Mouse (Mus musculus) stomach, postnatal 0 days (tissue): ENCODE data around the gene Syngr2. TPM values are rescaled to one million over a fixed set of nuclear protein-coding genes. Genes with fewer than 3 reads are reported as not detected.

Experiments used
- ATAC-seq: fragments of 200-750 bp; cut with Nextera tagmentation; 2 replicates; pipeline ENCODE4 v1.8.0; 2017; ENCODE audit not compliant: low FRiP score, low TSS enrichment
- DNase-seq: peaks from one replicate; pipeline ENCODE4 v3.0.0-alpha.2; 2016; ENCODE audit warnings: low spot score
- H3K27ac ChIP-seq: fragments of 300-500 bp; sonication (generic); replicated peaks from 2 replicates; pipeline ENCODE4 v1.5.1; 2014; ENCODE audit warnings: mild to moderate bottlenecking, control low read depth
- H3K27me3 ChIP-seq: fragments of 300-500 bp; sonication (generic); 2 replicates; pipeline ENCODE4 v1.6.1; 2014; ENCODE audit warnings: low read length; ENCODE audit not compliant: control insufficient read depth, insufficient read depth
- H3K36me3 ChIP-seq: fragments of 300-500 bp; sonication (generic); 2 replicates; pipeline ENCODE4 v1.6.1; 2014; ENCODE audit warnings: low read length, mixed read lengths; ENCODE audit not compliant: control insufficient read depth, insufficient read depth
- H3K4me1 ChIP-seq: fragments of 300-500 bp; sonication (generic); replicated peaks from 2 replicates; pipeline ENCODE4 v1.6.1; 2014; ENCODE audit warnings: antibody characterized with exemption; ENCODE audit not compliant: control insufficient read depth, insufficient read depth
- H3K4me2 ChIP-seq: fragments of 300-500 bp; sonication (generic); replicated peaks from 2 replicates; pipeline ENCODE4 v1.6.1; 2014; ENCODE audit warnings: low read depth, mild to moderate bottlenecking, control low read depth, moderate library complexity
- H3K4me3 ChIP-seq: fragments of 300-500 bp; sonication (generic); 2 replicates; pipeline ENCODE4 v1.5.1; 2014; ENCODE audit warnings: low read depth, low read length, control low read depth
- H3K9ac ChIP-seq: fragments of 300-500 bp; sonication (generic); 2 replicates; pipeline ENCODE4 v1.6.1; 2014; ENCODE audit warnings: mild to moderate bottlenecking, low read length, control low read depth, mixed read lengths
- H3K9me3 ChIP-seq: fragments of 300-500 bp; sonication (generic); 2 replicates; pipeline ENCODE4 v1.6.1; 2016; ENCODE audit warnings: low read length; ENCODE audit not compliant: control insufficient read depth
- CTCF ChIP-seq: IDR thresholded peaks from 2 replicates; pipeline ENCODE4 v1.5.1; 2016; ENCODE audit warnings: antibody characterized with exemption, low read depth, mild to moderate bottlenecking, moderate library complexity
- EP300 ChIP-seq: optimal IDR thresholded peaks from 2 replicates; pipeline ENCODE3; 2016; ENCODE audit warnings: antibody characterized with exemption
- WGBS: fragments of 180-500 bp; shearing (Covaris S2); extraction: QIAGEN DNeasy Blood & Tissue Kit; methylation state at CpG from one replicate; pipeline ENCODE4 v1.1.7; 2014; 5-methylcytosine and 5-hydroxymethylcytosine counted together
- polyA plus RNA-seq: library from polyadenylated mRNA; unstranded; fragments of >200 nt; fragmentation: Nextera tagmentation; extraction: Ambion mirVana; gene quantifications from 2 replicates; pipeline ENCODE4 v1.2.1, GENCODE M21; 2015

Syngr2 gene
- polyA plus RNA-seq, 1 experiment from 2014 or later = 165 TPM

DNA sequence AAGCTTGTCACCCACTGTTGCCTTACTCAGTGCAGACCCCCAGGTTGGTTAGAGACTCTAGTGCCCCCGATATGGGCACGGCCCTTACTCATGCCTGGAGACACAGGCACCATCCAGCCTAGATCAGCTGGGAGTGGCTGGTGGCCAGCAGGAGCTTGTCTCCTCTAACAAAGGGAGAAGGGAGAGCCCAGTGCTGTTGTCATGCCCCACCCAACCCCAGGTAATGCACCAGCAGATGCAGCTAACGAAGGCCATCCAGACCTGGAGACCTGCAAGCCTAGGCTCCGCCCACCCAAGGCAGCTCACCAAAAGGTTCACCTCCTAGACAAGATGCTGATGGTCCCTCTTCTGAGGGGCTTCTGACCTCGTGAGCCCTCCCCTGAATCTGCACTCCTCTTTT, 44.1 kb upstream of the Syngr2 start:
- Histone ChIP-seq H3K4me3 (no peak overlapping the region), H3K4me2 (no peak overlapping the region), H3K9ac (no peak overlapping the region), H3K27ac (no peak overlapping the region), H3K9me3 (no peaks in the 10 kb centered on the region), H3K4me1 (no peaks in the 10 kb centered on the region), H3K36me3 (peaks cover 10% of the 10 kb centered on the region; the same call in 1 of the 2 replicates), H3K27me3 (no peaks in the 10 kb centered on the region)
- DNase-seq (no peak), ATAC-seq (no peak; the same call in 1 of the 2 replicates)
- TF ChIP-seq CTCF = no peak
- no peak for TF ChIP-seq EP300
- WGBS = 86% methylated on average over 5 of the region's 5 CpGs

DNA sequence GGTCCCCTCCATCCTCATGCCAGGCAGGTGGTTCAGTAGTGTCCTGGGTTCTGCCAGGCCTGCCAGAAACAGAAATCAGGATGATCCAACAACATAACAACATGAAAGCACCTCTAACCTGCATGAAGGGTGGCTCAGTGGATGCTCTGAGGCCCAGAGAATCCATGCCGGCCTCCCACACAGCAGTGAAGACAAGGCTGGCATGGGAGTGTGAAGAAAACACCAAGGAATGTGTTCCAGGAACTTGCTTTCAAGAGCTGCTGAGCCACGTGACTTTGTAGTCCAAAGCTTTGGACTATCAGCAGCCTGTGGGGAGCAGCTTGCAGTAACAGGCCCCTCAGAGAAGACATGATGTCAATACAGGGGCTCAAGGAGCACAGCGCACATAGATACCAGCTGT, 43.2 kb upstream of the Syngr2 start:
- no peak for TF ChIP-seq CTCF
- TF ChIP-seq EP300 = no peak
- DNase-seq (no peak), ATAC-seq (no peak)
- H3K4me2 ChIP-seq = no peak overlapping the region
- no peak overlapping the region for H3K27ac ChIP-seq
- H3K4me1 ChIP-seq = no peaks in the 10 kb centered on the region
- no peaks in the 10 kb centered on the region for H3K9me3 ChIP-seq
- no peak overlapping the region for H3K9ac ChIP-seq
- peaks cover 5% of the 10 kb centered on the region; the same call in 1 of the 2 replicates for H3K36me3 ChIP-seq
- no peak overlapping the region for H3K4me3 ChIP-seq
- 89% methylated on average over 3 of the region's 3 CpGs for WGBS
- no peaks in the 10 kb centered on the region for H3K27me3 ChIP-seq

DNA sequence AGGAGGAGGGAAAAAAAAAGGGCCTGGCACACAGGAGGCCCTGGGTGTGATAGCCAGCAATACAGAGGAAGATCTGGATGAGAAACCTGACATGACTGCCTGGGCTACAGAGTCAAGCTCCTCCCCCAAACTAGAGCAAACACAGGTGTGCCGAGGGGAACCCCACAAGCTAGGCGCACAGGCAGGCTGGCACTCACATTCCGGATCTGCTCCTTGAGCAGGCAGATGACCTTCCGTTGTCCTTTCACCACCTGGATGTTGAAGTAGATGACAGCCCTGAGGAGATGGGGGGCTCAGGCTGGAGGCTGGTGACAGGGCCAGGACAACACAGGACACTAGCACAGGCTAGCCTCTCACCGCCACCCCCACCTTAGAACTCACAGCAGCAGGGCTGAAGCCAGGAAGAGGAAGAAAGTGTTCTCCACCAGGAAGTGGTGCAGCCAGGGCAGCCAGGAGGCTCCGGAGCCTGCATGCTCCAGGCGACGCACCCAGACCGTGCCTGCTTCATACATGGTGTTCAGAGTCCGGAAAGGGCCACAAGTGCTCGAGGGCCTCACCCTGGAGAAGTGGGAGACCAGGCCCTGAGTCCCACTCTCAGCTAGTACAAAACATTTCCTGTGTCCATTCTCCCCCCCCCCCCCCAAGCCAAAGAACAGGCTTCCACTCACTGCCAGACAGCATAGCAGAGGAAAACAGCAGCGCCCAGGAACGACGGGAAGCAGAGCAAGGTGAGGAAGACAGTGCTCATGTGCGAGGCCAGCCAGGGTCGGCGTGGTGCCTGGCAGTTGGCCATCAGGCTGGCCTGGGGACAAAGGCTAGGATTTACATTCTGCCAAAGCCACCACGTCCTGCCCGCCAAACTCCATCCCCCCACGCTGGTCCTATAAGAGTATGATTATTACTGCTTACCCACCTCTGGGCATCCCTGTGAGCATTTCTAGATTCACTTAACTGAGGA, 40.5 kb upstream of the Syngr2 start:
- WGBS = 64% methylated on average over 20 of the region's 20 CpGs
- H3K9me3 ChIP-seq = no peaks in the 10 kb centered on the region
- ATAC-seq (peak; percentile 40), DNase-seq (peak; percentile 52)
- H3K4me2 ChIP-seq = no peak overlapping the region
- no peak overlapping the region for H3K4me3 ChIP-seq
- peaks cover under 1% of the 10 kb centered on the region; the same call in 1 of the 2 replicates for H3K36me3 ChIP-seq
- H3K27me3 ChIP-seq = no peaks in the 10 kb centered on the region
- H3K9ac ChIP-seq = no peak overlapping the region
- no peaks in the 10 kb centered on the region for H3K4me1 ChIP-seq
- TF ChIP-seq CTCF = no peak
- TF ChIP-seq EP300 = no peak
- peak overlapping the region; percentile 58; the same call in 1 of the 2 replicates for H3K27ac ChIP-seq

DNA sequence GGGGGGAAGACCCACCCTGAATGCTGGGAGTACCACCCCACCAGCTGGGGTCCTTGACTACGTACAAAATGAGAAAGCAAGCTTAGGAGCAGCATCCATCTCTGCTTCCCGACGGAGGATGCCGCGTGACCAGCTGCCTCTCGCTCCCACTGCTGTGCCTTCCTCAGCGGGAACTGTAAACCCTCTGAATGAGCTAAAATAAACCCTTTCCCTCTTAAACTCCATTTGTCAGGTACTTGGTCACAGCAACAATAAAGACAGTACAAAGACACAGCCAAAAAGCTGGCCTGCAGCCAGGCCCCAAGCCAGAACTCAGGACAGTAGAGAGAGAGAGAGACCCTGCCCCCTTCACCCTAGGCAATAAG, 39.8 kb upstream of the Syngr2 start:
- Histone ChIP-seq H3K4me2 (no peak overlapping the region), H3K9me3 (no peaks in the 10 kb centered on the region), H3K27me3 (no peaks in the 10 kb centered on the region), H3K27ac (no peak overlapping the region), H3K4me1 (no peaks in the 10 kb centered on the region), H3K36me3 (no peaks in the 10 kb centered on the region; the same call in 1 of the 2 replicates), H3K9ac (no peak overlapping the region), H3K4me3 (no peak overlapping the region)
- TF ChIP-seq EP300 (no peak), CTCF (no peak)
- 73% methylated on average over 7 of the region's 7 CpGs for WGBS
- ATAC-seq (no peak), DNase-seq (no peak)

DNA sequence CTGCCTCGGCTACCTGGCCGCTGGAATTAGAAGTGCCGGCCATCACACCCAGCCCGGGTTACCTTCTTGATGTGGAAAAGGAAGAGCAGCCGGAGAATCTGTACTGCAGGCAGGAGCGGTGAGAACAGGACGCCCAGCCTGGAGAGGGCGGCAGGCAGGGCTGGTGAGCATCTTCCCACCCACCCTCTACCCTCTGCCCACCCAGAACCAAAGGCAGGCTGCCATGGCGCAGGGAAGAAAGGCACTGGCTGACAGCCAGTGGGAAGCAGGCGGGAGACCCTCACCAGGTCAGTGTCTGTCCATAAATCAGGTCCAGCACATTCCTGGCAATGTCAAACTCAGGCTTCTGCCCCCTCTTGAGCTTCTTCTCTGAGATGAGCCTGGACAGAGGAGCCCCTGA, 39.1 kb upstream of the Syngr2 start:
- no peak for ATAC-seq
- no peak overlapping the region for H3K4me3 ChIP-seq

DNA sequence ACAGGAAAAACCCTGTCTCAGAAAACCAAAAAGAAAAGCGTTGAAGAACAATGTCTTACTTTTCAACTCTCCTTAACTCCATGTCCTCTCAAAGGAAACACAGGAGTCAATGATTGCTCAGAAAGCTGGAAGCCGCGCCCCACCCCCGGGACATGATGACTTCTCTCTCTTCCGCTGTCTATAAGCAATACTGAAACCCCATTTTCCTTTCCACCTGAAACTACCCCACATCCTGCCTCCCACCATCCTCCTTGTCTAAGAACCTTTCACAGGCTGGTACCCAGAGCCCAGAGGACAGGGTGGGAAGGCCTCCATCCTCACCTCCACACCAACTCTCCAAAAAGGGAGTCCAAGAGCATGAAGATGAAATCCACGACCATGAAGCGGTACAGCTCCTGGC, 37.1 kb upstream of the Syngr2 start:
- Histone ChIP-seq H3K9me3 (no peaks in the 10 kb centered on the region), H3K27me3 (no peaks in the 10 kb centered on the region), H3K9ac (no peak overlapping the region), H3K27ac (no peak overlapping the region), H3K4me2 (no peak overlapping the region), H3K36me3 (0 out of 2 replicates have a peak, but pooled peaks cover 1% of the 10 kb centered on the region), H3K4me1 (no peaks in the 10 kb centered on the region), H3K4me3 (no peak overlapping the region)
- TF ChIP-seq EP300 = no peak
- no peak for TF ChIP-seq CTCF
- 94% methylated on average over 7 of the region's 7 CpGs for whole genome bisulfite sequencing
- ATAC-seq (no peak), DNase-seq (no peak)

More for the DNA sequence above, 39.1 kb upstream of the Syngr2 start:
- no peak for DNase-seq
- no peaks in the 10 kb centered on the region; the same call in 1 of the 2 replicates for H3K36me3 ChIP-seq
- H3K27me3 ChIP-seq = no peaks in the 10 kb centered on the region
- H3K4me2 ChIP-seq = no peak overlapping the region
- H3K9ac ChIP-seq = no peak overlapping the region
- no peaks in the 10 kb centered on the region for H3K9me3 ChIP-seq
- WGBS = 72% methylated on average over 10 of the region's 10 CpGs
- TF ChIP-seq EP300 (no peak), CTCF (no peak)
- no peak overlapping the region for H3K27ac ChIP-seq
- H3K4me1 ChIP-seq = no peaks in the 10 kb centered on the region
